Mouse (Mus musculus) spleen, adult 18-20 months (tissue): ENCODE measurements around the gene Phyhd1.
A peak's percentile ranks its signal among the peaks of the same experiment; 100 is the strongest.

Source experiments
- DNase-seq, 2 experiments: peaks; one replicate each; pipeline ENCODE4 v3.0.0; 2022; ENCODE audit warnings: mixed read lengths in 2 of 2

Phyhd1 gene

DNA sequence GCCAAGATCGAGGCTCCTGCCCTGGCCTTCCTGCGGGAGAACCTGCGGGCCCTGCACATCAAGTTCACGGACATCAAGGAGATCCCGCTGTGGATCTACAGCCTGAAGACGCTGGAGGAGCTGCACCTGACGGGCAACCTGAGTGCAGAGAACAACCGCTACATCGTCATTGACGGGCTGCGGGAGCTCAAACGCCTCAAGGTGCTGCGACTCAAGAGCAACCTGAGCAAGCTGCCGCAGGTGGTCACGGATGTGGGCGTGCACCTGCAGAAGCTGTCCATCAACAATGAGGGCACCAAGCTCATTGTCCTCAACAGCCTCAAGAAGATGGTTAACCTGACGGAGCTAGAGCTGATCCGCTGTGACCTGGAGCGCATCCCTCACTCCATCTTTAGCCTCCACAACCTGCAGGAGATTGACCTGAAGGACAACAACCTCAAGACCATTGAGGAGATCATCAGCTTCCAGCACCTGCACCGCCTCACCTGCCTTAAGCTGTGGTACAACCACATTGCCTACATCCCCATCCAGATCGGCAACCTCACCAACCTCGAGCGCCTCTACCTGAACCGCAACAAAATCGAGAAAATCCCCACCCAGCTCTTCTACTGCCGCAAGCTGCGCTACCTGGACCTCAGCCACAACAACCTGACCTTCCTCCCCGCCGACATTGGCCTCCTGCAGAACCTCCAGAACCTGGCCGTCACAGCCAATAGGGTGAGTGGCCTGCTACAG is 9.2 kb upstream of the Phyhd1 start:
- DNase-seq = no peak

GRCm38 (mm10) chr2:30257699-30258460 is 8.1 kb upstream of the Phyhd1 start:
- DNase-seq = no peak

DNA sequence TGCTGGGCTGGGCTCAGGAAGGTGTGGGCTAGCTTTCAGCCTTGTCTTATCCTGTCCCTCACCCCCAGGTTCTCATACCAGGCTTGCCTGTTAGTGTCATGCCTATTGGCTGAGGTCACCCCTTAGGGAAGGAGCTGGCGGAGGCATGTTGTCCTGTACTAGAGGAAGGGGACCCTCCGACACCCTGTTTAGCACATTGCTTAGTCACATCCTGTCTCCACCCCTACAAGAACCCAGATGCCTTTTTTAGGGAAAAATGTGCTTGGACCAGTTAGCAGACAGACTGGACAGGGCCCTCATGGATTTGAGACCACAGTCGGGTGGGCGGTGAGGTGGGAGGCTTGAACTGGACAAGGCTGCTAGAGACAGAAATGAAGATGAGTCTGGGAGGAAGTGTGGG is 7.4 kb upstream of the Phyhd1 start:
- DNase-seq = no peak

DNA sequence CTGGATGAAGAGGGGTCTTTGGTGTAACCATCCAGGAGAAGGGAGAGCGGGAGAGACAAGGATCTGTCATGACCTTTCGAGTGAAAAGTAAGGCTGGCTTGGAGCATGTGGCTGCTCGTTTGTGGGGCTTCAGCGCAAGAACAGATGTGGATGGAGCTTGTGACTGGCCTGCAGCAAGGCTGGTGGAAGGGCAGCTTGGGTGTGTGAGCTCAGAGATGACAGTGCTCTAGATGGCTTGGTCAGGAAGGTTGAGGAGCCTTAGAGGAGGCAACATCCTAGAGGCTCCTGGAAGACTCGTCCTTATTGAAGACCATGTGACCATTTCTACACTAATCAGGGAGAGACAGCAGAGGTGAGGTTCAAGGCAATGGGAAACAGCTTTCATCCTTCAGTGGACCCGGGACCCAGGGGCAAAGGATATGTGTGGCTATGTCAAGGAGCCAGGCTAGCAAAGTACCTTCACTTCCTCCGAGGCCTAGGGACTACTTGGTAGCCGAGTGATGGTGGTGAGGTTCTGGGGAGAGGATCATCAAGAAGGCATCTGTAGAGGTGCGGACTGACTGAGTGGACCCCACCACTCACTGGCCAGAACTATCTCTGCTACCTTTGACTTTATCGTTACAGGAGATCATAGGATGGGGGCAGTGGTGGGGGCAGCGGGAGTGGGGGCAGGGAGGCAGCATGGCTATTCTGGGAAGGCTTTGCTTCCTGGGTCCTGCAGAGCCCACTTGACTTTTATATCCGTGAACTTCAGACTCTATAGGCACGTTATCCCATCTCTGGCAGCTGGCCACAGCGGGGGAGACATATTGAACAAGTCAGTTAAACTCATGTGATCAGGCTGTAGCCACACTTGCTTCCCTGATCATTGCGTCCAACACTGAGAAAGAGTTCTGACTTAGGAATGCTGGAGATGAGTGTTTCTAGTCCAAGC is 6.6 kb upstream of the Phyhd1 start:
- DNase-seq = no peak

DNA sequence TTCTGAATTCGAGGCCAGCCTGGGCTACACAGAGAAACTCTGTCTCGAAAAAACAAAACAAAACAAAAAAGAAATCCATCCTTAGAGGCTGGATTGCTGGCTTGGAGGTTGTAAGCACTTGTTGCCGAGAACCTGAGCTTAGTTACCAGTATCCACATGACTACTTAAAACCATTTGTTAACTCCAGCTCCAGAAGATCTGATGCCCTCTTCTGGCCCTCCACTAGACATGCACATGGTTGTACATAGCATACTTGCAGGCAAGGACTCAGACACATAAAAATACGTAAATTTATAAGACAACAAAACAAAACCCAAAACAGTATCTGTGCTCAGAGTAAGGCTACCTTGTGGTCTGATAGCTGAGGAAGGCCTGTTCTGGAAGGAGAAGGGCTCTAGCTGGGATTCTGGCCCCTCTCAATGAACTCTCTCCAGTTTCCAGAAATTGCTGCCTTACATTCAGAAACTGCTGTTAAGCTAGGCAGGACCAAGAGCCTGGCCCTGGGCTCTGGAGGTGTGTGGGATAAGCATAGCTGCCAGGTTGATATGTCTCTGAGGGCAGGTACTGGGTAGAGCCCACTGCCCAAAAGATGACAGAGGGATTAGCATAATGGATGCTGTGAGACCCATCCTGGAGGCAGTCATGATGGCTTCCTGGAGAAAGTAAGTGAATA is 4.8 kb upstream of the Phyhd1 start:
- no peak for DNase-seq

DNA sequence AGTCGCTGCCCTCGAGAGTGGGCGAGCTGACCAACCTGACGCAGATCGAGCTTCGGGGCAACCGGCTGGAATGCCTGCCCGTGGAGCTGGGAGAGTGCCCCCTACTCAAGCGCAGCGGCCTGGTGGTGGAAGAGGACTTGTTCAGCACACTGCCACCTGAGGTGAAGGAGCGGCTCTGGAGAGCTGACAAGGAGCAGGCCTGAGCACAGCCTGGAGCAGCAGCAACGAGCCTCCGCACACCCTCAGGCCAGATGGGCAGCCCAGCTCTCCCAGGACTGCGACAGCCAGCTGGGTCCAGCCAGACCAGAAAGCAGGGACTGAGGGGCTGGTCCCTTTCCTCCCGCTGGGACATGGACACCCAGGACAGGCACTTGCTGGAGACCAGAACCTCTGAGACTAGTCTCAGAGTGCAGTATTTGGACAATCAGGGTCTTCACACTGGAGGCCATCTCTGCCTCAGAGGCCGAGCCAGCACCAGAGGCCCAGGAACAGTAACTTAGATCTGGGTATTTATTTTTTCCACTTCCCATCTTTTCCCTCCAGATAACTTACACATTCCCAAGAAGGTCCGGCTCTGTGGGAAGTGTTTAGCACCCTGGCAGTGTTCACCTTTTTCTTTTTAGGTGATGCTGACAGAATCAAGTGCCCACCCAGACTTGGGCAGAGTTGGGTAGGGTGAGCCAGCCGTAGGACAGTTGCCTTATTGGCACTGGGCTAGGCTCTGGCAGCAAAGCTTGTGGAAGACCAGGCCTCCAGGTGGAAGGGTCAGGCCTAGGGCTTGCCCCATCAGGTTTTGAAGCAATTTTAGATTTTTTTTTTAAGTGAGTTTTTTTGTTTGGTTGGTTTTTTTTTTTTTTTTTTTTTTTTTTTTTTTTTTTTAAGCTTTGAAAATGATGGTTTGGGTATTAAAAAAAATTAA is 3.8 kb upstream of the Phyhd1 start:
- DNase-seq = no peak

GRCm38 (mm10) chr2:30262840-30263441 is 3.1 kb upstream of the Phyhd1 start:
- DNase-seq = no peak

- DNase-seq = no peak
Measured at GRCm38 (mm10) chr2:30263811-30264210, 2.2 kb upstream of the Phyhd1 start.

DNA sequence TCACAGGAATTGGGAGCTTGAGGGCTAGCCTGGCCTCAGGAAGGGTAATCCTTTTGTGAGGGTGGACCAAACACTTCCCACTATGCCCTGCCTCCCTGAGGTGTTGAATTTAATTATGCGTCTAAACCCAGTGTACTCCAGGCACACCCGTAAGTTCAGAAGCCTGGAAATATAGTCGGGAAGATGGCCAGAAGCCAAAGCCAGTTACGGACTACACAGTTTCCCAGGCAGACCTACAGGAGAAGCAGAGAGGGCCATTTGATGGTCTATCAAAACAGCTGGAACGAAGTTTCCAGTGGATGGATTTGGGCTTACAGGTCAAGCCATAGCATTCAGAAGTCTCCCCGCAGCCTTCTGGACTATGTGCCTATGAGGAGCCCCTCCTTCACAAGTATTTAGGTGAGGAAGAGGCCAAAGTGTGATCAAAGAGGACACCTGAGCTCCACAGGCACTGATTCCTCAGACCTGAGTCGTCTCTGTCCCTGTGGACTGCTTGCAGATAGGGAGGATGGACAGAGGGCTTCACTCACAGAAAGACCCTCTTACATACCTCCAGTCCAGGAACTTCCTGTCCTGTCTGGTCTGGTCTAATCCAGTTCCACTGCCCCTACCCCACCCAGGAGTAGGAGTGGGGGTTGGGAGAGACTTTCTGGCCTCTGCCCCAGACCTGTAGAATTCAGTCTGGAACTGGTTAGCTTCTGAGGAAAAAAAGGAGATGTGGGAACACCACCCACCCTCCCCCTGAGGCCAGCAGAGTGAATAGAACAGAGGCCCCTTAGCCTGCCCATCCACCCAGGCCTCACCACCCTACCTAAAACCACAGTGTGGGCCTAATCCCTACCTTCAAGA is 1.1 kb upstream of the Phyhd1 start:
- no peak for DNase-seq

- no peak for DNase-seq
Measured at GRCm38 (mm10) chr2:30266392-30266941, 464 bp downstream of the Phyhd1 start.

DNA sequence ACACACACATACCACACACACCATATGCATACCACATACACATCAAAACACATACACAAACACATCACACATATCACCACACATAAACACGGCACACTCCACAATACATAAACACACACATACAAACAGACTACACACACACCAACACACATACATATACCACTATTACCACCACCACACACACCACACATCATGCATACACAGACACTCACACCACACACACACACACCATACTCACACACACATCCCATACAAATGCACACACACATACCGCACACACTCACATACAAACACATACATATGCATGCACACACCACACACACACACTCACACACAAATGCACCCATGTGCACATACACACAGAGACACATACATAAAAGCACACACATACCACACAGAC is 1.5 kb downstream of the Phyhd1 start:
- DNase-seq = no peak

DNA sequence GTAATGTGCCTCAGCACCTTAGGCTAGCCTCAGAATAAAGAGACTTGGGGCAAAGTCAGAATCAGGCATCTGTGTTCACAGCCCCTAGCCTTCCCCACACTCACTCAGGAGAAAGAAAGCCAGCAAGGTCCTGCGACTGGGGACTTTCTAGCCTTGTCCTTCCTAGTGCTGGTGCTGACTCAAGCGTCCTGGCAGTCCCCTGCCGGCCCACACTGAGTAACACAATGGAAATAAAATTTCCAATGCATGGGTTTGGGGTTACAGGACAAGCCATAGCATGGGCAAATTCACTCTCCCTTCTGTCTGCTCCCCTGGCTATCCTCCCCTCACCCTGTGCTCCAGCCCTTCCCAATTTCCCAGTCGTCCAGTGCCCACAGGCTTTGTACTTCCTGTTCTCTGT is 2.4 kb downstream of the Phyhd1 start:
- no peak for DNase-seq

DNA sequence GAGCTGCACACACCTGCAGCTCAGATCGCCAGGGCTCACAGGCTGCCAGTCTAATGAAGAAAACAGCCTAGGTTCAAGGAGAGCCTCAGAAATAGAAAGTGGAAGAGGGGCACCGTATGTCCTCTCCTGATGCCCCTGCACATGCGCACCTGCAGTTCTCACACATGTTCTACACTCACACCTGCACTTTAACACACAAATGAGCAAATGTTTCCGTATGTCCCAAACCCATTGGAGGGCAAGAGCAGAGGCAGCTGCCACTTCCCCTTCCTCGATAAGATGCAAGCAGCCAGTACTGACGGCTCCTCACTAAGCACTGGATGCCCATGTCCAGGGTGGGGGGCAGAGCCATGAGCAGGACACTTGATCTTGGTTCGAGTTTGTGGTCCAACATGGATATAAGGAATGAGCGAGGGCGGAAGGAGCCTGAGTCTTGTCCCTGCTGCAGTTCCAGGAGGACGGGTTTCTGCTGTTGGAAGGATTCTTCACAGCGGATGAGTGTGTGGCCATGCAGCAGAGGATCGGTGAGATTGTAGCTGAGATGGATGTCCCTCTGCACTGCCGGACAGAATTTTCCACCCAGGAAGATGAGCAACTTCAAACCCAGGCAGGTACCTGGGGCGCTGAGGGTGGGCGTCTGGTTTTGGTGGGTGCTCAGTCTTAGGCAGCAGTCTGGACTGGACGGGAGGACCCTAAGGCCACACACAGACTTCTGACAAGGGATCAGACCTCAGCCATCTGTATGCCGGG is 3.4 kb downstream of the Phyhd1 start:
- no peak for DNase-seq

- DNase-seq = peak in 1 of 2 experiments; percentile 42
Measured at GRCm38 (mm10) chr2:30270134-30270533, 4.1 kb downstream of the Phyhd1 start.

DNA sequence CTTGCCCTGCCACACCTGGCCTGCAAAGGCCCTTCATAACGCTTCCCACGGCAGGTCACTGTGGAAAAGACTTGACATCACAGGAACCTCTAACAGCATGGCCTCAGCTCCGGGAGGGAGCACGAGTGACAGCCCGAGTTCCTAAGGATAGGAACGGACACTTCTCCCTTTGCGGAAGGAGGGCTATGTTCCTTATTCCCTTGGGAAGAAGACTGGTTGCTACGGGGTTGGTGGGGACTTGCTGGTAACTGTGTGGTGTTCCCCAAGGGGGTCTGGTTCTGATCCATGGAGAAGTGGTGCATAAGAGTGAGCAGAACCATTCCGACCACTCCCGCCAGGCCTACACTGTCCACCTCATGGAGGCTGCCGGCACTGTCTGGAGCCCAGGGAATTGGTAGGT is 14.7 kb downstream of the Phyhd1 start, which contains the start of gene Gm28038:
Gm28038 (plus strand) TSS at position 301 of the 400 bp plus-strand sequence.
- no peak for DNase-seq

GRCm38 (mm10) chr2:30281651-30282050 is 15.6 kb downstream of the Phyhd1 start:
- no peak for DNase-seq

GRCm38 (mm10) chr2:30283193-30283592 is 17.2 kb downstream of the Phyhd1 start:
- DNase-seq = no peak

- DNase-seq = no peak
Measured at GRCm38 (mm10) chr2:30285004-30285403, 19.0 kb downstream of the Phyhd1 start.
